Mouse (Mus musculus) kidney, embryonic 14.5 days (tissue): ENCODE data around the gene Gper1. TPM values are rescaled to one million over a fixed set of nuclear protein-coding genes. Genes with fewer than 3 reads are reported as not detected.

Experiments
- ATAC-seq: fragments of 200-750 bp; cut with Nextera tagmentation; 2 replicates; pipeline ENCODE4 v1.8.0; 2017; ENCODE audit warnings: moderate number of reproducible peaks, mild to moderate bottlenecking, moderate TSS enrichment, moderate library complexity; ENCODE audit not compliant: low FRiP score, low TSS enrichment
- H3K27ac ChIP-seq: fragments of 300-500 bp; sonication (generic); 2 replicates; pipeline ENCODE4 v1.5.1; 2014; ENCODE audit warnings: low read depth, mild to moderate bottlenecking, low read length, moderate library complexity, mixed read lengths
- H3K27me3 ChIP-seq: fragments of 300-500 bp; sonication (generic); 2 replicates; pipeline ENCODE4 v1.6.1; 2014; ENCODE audit warnings: mild to moderate bottlenecking, low read length; ENCODE audit not compliant: control insufficient read depth, insufficient read depth
- H3K36me3 ChIP-seq: fragments of 300-500 bp; sonication (generic); 2 replicates; pipeline ENCODE4 v1.6.1; 2014; ENCODE audit warnings: low read length, mixed read lengths; ENCODE audit not compliant: control insufficient read depth, insufficient read depth
- H3K4me1 ChIP-seq: fragments of 300-500 bp; sonication (generic); 2 replicates; pipeline ENCODE4 v1.6.1; 2014; ENCODE audit warnings: low read length, mixed read lengths; ENCODE audit not compliant: control insufficient read depth, insufficient read depth
- H3K4me2 ChIP-seq: fragments of 300-500 bp; sonication (generic); replicated peaks from 2 replicates; pipeline ENCODE4 v1.6.1; 2014; ENCODE audit warnings: low read depth, mild to moderate bottlenecking, low read length
- H3K4me3 ChIP-seq: fragments of 300-500 bp; sonication (generic); 2 replicates; pipeline ENCODE4 v1.5.1; 2014; ENCODE audit warnings: mild to moderate bottlenecking, low read length
- H3K9ac ChIP-seq: fragments of 300-500 bp; sonication (generic); 2 replicates; pipeline ENCODE4 v1.6.1; 2014; ENCODE audit warnings: low read depth, mild to moderate bottlenecking, low read length, moderate library complexity
- H3K9me3 ChIP-seq: fragments of 300-500 bp; sonication (generic); 2 replicates; pipeline ENCODE4 v1.6.1; 2016; ENCODE audit warnings: low read length; ENCODE audit not compliant: control insufficient read depth
- WGBS: fragments of 180-500 bp; shearing (Covaris S2); extraction: QIAGEN DNeasy Blood & Tissue Kit; methylation state at CpG from one replicate; pipeline ENCODE4 v1.1.7; 2014; 5-methylcytosine and 5-hydroxymethylcytosine counted together
- polyA plus RNA-seq: library from polyadenylated mRNA; unstranded; fragments of >200 nt; fragmentation: Nextera tagmentation; extraction: Ambion mirVana; gene quantifications from 2 replicates; pipeline ENCODE4 v1.2.1, GENCODE M21; 2014

Gper1 gene
- polyA plus RNA-seq, 1 experiment from 2014 or later = 3.4 TPM

GRCm38 (mm10) chr5:139395528-139395927 is 27.4 kb upstream of the Gper1 start:
- Histone ChIP-seq H3K36me3 (0 out of 2 replicates have a peak, but pooled peaks cover 6% of the 10 kb centered on the region), H3K4me1 (no peaks in the 10 kb centered on the region), H3K9ac (no peak overlapping the region), H3K9me3 (no peaks in the 10 kb centered on the region), H3K4me2 (no peak overlapping the region), H3K27ac (no peak overlapping the region), H3K4me3 (no peak overlapping the region), H3K27me3 (no peaks in the 10 kb centered on the region)
- WGBS = 89% methylated on average over 4 of the region's 4 CpGs
- ATAC-seq = no peak

GRCm38 (mm10) chr5:139397359-139397916 is 25.5 kb upstream of the Gper1 start:
- Histone ChIP-seq H3K9me3 (no peaks in the 10 kb centered on the region), H3K27me3 (no peaks in the 10 kb centered on the region), H3K9ac (no peak overlapping the region), H3K36me3 (0 out of 2 replicates have a peak, but pooled peaks cover 5% of the 10 kb centered on the region), H3K4me1 (no peaks in the 10 kb centered on the region), H3K27ac (no peak overlapping the region), H3K4me2 (no peak overlapping the region), H3K4me3 (no peak overlapping the region)
- WGBS = 87% methylated on average over 4 of the region's 4 CpGs
- no peak for ATAC-seq

- Histone ChIP-seq H3K4me2 (no peak overlapping the region), H3K36me3 (no peaks in the 10 kb centered on the region), H3K27ac (no peak overlapping the region), H3K27me3 (no peaks in the 10 kb centered on the region), H3K4me3 (no peak overlapping the region), H3K9ac (no peak overlapping the region), H3K4me1 (no peaks in the 10 kb centered on the region), H3K9me3 (no peaks in the 10 kb centered on the region)
- peak; percentile 78 for ATAC-seq
- WGBS = 40% methylated on average over 5 of the region's 5 CpGs
Measured at GRCm38 (mm10) chr5:139397959-139398753, 24.8 kb upstream of the Gper1 start.

DNA sequence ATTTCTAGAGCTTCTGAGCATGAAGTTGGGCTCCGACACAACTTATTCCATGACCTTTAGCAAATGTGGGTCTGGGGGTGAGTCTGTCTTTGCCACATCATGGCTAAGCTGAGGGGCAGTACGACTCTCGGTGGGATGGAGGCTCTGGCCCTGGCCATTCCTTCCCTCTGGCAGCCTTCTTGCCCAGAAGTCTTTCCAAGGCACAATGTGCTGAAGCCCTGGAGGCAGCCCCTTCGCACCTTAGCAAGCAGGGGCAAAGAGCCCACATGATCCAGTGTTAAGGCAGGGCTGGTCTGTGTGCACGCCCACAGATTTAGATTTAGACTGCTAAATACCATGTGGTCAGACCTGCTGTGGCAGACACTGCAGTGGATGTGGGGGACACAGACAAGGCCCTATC is 24.2 kb upstream of the Gper1 start:
- no peaks in the 10 kb centered on the region for H3K9me3 ChIP-seq
- no peaks in the 10 kb centered on the region for H3K4me1 ChIP-seq
- no peak overlapping the region for H3K4me3 ChIP-seq
- ATAC-seq = no peak
- H3K4me2 ChIP-seq = no peak overlapping the region
- H3K27me3 ChIP-seq = no peaks in the 10 kb centered on the region
- no peaks in the 10 kb centered on the region for H3K36me3 ChIP-seq
- no peak overlapping the region for H3K27ac ChIP-seq
- H3K9ac ChIP-seq = no peak overlapping the region
- 74% methylated on average over 5 of the region's 5 CpGs for WGBS

DNA sequence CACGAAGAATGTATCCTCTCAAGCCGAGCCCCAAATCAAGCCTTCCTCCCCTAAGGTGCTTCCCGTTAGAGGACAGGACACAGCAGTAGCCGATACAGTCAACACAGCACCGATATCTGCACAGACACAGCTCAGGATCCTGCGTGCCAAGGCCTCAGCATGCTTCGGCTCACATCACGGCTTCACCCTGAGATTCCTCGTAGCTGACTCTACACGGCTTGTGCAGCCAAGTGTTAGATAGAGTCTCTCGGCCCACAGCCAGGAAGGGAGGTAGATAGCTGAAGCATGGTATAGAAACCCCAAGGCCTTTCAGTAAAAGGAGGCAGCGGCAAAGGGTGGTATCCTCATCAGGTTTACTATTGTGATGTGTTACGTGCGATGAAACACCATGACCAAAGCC is 23.0 kb upstream of the Gper1 start:
- no peak for ATAC-seq

DNA sequence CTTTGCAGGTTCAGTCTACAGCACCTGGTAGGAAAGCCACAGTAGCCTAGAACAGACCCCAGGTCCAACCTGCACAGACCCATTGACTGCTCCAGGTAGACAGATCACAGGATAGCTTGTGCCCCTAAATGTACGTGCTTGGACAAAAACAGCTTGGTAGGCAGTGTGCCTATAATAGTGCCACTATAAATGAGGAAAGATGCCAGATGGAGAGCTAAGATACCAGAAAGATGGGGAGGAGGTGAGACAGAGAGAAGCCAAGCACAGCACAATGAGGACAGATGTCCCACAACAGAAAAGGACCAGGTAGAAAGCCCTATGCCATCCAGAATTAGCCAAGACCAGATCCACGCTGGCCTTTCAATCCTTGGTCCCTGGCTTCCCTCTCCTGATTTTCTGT is 20.8 kb upstream of the Gper1 start:
- Histone ChIP-seq H3K9me3 (no peaks in the 10 kb centered on the region), H3K4me2 (no peak overlapping the region), H3K9ac (no peak overlapping the region), H3K36me3 (no peaks in the 10 kb centered on the region), H3K4me3 (no peak overlapping the region), H3K4me1 (peaks cover 7% of the 10 kb centered on the region; the same call in 1 of the 2 replicates), H3K27me3 (no peaks in the 10 kb centered on the region), H3K27ac (no peak overlapping the region)
- WGBS = 85% methylated on average over 2 of the region's 2 CpGs
- ATAC-seq = no peak

More for the DNA sequence above, 23.0 kb upstream of the Gper1 start:
- 83% methylated on average over 14 of the region's 14 CpGs for WGBS
- Histone ChIP-seq H3K36me3 (no peaks in the 10 kb centered on the region), H3K27ac (no peak overlapping the region), H3K9ac (no peak overlapping the region), H3K4me2 (no peak overlapping the region), H3K4me3 (no peak overlapping the region), H3K9me3 (no peaks in the 10 kb centered on the region), H3K27me3 (no peaks in the 10 kb centered on the region), H3K4me1 (peaks cover 4% of the 10 kb centered on the region; the same call in 1 of the 2 replicates)

GRCm38 (mm10) chr5:139403692-139404260 is 19.2 kb upstream of the Gper1 start:
- WGBS = 85% methylated on average over 8 of the region's 8 CpGs
- no peak for ATAC-seq

DNA sequence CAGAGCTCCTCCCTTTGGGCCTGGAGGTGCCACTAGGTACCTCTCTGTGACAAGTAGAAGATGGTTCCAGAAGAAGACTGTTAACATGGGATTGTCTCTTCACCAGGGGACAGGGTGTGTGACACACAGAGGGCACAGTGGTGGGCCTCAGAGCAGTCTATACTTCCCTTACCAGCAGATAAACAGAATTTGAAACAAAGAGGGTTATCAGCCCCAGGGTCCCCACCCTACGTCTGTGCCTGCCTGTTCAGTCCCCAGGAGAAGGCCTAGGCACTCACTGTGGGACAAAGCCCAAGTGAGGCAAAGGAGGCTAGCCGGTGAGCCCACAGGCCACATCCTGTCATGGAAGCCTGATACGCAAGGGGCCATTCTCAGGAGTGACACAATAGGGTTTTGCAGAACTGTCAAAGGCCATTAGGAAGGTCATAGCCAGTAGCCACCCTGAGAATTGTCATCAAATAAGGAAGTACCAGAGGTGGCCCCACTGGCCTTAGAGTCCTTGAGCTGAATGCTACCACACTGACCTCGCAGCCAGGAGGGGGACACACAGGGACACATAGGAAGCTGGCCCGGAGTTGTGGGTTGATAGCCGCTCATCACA is 18.1 kb upstream of the Gper1 start, which contains the start of gene C130050O18Rik:
TSS of gene C130050O18Rik (plus strand) at position 480 of the 601 bp plus-strand sequence.
- Histone ChIP-seq H3K4me3 (no peak within 1 kb of the TSS), H3K9ac (no peak within 1 kb of the TSS), H3K4me1 (peaks cover 20% of the 10 kb centered on the region; the same call in 1 of the 2 replicates), H3K27ac (peak within 1 kb of the TSS; percentile 4; the same call in 1 of the 2 replicates), H3K36me3 (no peaks in the 10 kb centered on the region), H3K4me2 (no peak within 1 kb of the TSS), H3K27me3 (no peaks in the 10 kb centered on the region), H3K9me3 (no peaks in the 10 kb centered on the region)
- ATAC-seq = no peak
- 86% methylated on average over 6 of the region's 6 CpGs for WGBS

More at GRCm38 (mm10) chr5:139403692-139404260, 19.2 kb upstream of the Gper1 start:
- no peak overlapping the region for H3K4me2 ChIP-seq
- H3K36me3 ChIP-seq = no peaks in the 10 kb centered on the region
- no peaks in the 10 kb centered on the region for H3K27me3 ChIP-seq
- H3K4me1 ChIP-seq = peaks cover 16% of the 10 kb centered on the region; the same call in 1 of the 2 replicates
- H3K9me3 ChIP-seq = no peaks in the 10 kb centered on the region
- no peak overlapping the region for H3K4me3 ChIP-seq
- no peak overlapping the region for H3K27ac ChIP-seq
- no peak overlapping the region for H3K9ac ChIP-seq
